12 mouse cellular contexts compared by ENCODE assay signal in the genomic region with DNA sequence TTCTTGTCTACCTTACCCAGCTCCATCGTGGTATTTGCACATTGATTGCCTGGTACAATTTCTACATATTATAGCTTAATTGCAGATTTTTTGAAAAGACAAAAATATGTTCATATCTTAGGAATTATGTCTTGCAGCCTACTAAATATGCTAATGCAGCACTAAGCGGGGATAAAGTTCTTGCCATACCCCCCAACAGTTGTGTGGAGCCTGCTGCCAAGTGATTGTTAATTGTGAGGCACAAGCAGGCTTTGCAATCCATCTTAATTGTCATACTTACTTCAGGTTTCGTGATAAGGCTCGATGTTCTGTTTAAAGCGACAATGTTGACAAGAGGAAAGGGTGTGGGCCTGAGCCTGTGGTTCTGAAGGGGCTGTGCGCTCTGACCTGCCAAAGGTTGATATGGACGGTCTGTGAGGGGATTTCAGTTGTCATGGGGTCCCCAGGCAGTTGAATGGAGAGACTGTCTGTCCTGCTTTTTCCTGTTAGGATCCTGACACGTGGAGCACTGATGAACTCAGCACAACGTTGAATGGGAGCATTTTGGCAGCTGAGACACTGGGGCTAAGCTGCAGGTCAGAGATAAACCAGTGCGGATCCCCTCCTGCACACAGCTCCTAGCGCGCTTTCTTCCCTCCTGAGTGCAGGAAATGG. TPM values are rescaled to one million over a fixed set of nuclear protein-coding genes. Genes with fewer than 3 reads are reported as not detected.
DNase-seq lines count a peak whose midpoint lies in the region; ATAC-seq lines count a peak whose summit lies in the region.
"Had no signal": no experiment of that assay in that cellular context is flagged by ENCODE, and none has a peak within 500 bp of the region (broad histone marks: within the 10 kb centered on the region; RNA-seq: fewer than 3 reads in every experiment).

No protein-coding gene starts in this region.

- ATAC-seq in liver, embryonic 16.5 days (ENCODE audit: low read depth), result peak; percentile 91
- ATAC-seq in midbrain, embryonic 12.5 days (ENCODE audit: low FRiP score, low read depth), result 0 out of 2 replicates have a peak, but pooled peaks have one; percentile 13

- no peak overlapping the region for H3K9ac ChIP-seq in liver, embryonic 16.5 days (ENCODE audit: low read depth, low read length)
- H3K9ac ChIP-seq in midbrain, embryonic 12.5 days (replicated peaks), result no peak overlapping the region

- peak overlapping the region; percentile 26 for H3K4me3 ChIP-seq in liver, embryonic 16.5 days (ENCODE audit: low read depth, low read length)
- no peak overlapping the region for H3K4me3 ChIP-seq in midbrain, embryonic 12.5 days
- H3K4me3 ChIP-seq: hindbrain, embryonic 10.5 days had no signal

- H3K4me1 ChIP-seq in liver, embryonic 16.5 days (ENCODE audit: control insufficient read depth, low read depth, low read length), result peaks cover 26% of the 10 kb centered on the region
- H3K4me1 ChIP-seq in midbrain, embryonic 12.5 days, result peaks cover 26% of the 10 kb centered on the region

- H3K9me3 ChIP-seq in liver, embryonic 16.5 days (replicated peaks; ENCODE audit: control insufficient read depth, low read length), result no peaks in the 10 kb centered on the region
- 0 out of 2 replicates have a peak, but pooled peaks cover 3% of the 10 kb centered on the region for H3K9me3 ChIP-seq in midbrain, embryonic 12.5 days

- H3K36me3 ChIP-seq in liver, embryonic 16.5 days (ENCODE audit: control insufficient read depth, insufficient read depth), result no peaks in the 10 kb centered on the region
- H3K36me3 ChIP-seq in midbrain, embryonic 12.5 days, result no peaks in the 10 kb centered on the region
- H3K36me3 ChIP-seq: hindbrain, embryonic 10.5 days had no signal

- H3K4me2 ChIP-seq in liver, embryonic 16.5 days (ENCODE audit: low read depth, low read length), result peak overlapping the region; percentile 61
- H3K4me2 ChIP-seq in midbrain, embryonic 12.5 days (replicated peaks), result no peak overlapping the region

- no peaks in the 10 kb centered on the region for H3K27me3 ChIP-seq in liver, embryonic 16.5 days (ENCODE audit: control insufficient read depth, insufficient read depth, low read depth, low read length)
- H3K27me3 ChIP-seq in midbrain, embryonic 12.5 days, result no peaks in the 10 kb centered on the region

- peak; percentile 36 to 54 for DNase-seq in layer of hippocampus, adult 18-20 months (ENCODE audit: low spot score in 2 of 2)
- no peak for DNase-seq in layer of hippocampus, postnatal 14 days (ENCODE audit: low spot score in 2 of 2)
- peak; percentile 61 for DNase-seq in c-Kit-positive CD71-positive TER-119-negative erythroid progenitor cells, embryonic 14.5 days (ENCODE audit: low read depth)
- DNase-seq in right cerebral cortex, adult 2 months (ENCODE audit: low spot score in 2 of 2), result no peak
- no peak for DNase-seq in left cerebral cortex, postnatal 25 days (ENCODE audit: low spot score in 2 of 2)
- DNase-seq in kidney, postnatal 4 days, result no peak
- DNase-seq: cerebellum, postnatal 14 days; right cerebral cortex, postnatal 25 days; thymus, adult 2 months had no signal

- peak overlapping the region; percentile 63 for H3K27ac ChIP-seq in liver, embryonic 16.5 days (ENCODE audit: low read length)
- H3K27ac ChIP-seq in midbrain, embryonic 12.5 days (replicated peaks), result no peak overlapping the region

- WGBS in liver, embryonic 16.5 days (ENCODE audit: insufficient replicate concordance), result 14% methylated on average over 12 of the region's 12 CpGs
- WGBS in midbrain, embryonic 12.5 days, result 53% methylated on average over 12 of the region's 12 CpGs

- intact Hi-C loops in left cerebral cortex, postnatal 25 days (cut with DNase I), result no loop called here

RNA-seq across cellular contexts. Expression of a gene that starts 54.5 kb away (rescaled TPM):
- total RNA-seq in layer of hippocampus, adult 18-20 months (2021), result 100 to 1,000 TPM; 381 to 385 TPM
- total RNA-seq in layer of hippocampus, postnatal 14 days (2021), result 100 to 1,000 TPM; 345 to 384 TPM
- polyA plus RNA-seq in liver, embryonic 16.5 days (2015; fragmentation: Nextera tagmentation; extraction: Ambion mirVana), result 12.1 and 12.5 TPM in 2 replicates
- 66.6 and 68.7 TPM in 2 replicates for polyA plus RNA-seq in midbrain, embryonic 12.5 days (2016; fragmentation: Nextera tagmentation; extraction: Ambion mirVana)
- 100 to 1,000 TPM; 184 TPM for total RNA-seq in left cerebral cortex, postnatal 25 days (2021)

Comparison
In these comparisons a context has a peak if more than half of its experiments do, and no peak if none do; other contexts are left out.
1. DNase-seq: peak in layer of hippocampus, adult 18-20 months (2 of 2) and c-Kit-positive CD71-positive TER-119-negative erythroid progenitor cells, embryonic 14.5 days (single experiment); none in layer of hippocampus, postnatal 14 days (0 of 2), right cerebral cortex, adult 2 months (0 of 2), left cerebral cortex, postnatal 25 days (0 of 2) and kidney, postnatal 4 days (0 of 2).